Mouse (Mus musculus) hindbrain, postnatal 0 days (tissue): ENCODE results near the gene Tfpi2. TPM values are rescaled to one million over a fixed set of nuclear protein-coding genes. Genes with fewer than 3 reads are reported as not detected.

Experiments used
- ATAC-seq: fragments of 200-750 bp; cut with Nextera tagmentation; 2 replicates; pipeline ENCODE4 v1.8.0; 2017; ENCODE audit warnings: mild to moderate bottlenecking, moderate TSS enrichment, moderate library complexity
- DNase-seq: peaks from one replicate; pipeline ENCODE4 v3.0.0-alpha.2; 2015; ENCODE audit warnings: low spot score
- H3K27ac ChIP-seq: fragments of 300-500 bp; sonication (generic); 2 replicates; pipeline ENCODE4 v1.5.1; 2014; ENCODE audit warnings: mild to moderate bottlenecking
- H3K27me3 ChIP-seq: fragments of 300-500 bp; sonication (generic); 2 replicates; pipeline ENCODE4 v1.6.1; 2014; ENCODE audit warnings: low read length, mixed read lengths; ENCODE audit not compliant: insufficient read depth
- H3K36me3 ChIP-seq: fragments of 300-500 bp; sonication (generic); 2 replicates; pipeline ENCODE4 v1.6.1; 2014; ENCODE audit warnings: low read length, mixed read lengths; ENCODE audit not compliant: insufficient read depth
- H3K4me1 ChIP-seq: fragments of 300-500 bp; sonication (generic); 2 replicates; pipeline ENCODE4 v1.6.1; 2014; ENCODE audit warnings: antibody characterized with exemption, low read length, mixed read lengths; ENCODE audit not compliant: insufficient read depth
- H3K4me2 ChIP-seq: fragments of 300-500 bp; sonication (generic); 2 replicates; pipeline ENCODE4 v1.6.1; 2014; ENCODE audit warnings: low read depth, mild to moderate bottlenecking, low read length, moderate library complexity, mixed read lengths
- H3K4me3 ChIP-seq: fragments of 300-500 bp; sonication (generic); 2 replicates; pipeline ENCODE4 v1.5.1; 2014; ENCODE audit warnings: low read length
- H3K9ac ChIP-seq: fragments of 300-500 bp; sonication (generic); replicated peaks from 2 replicates; pipeline ENCODE4 v1.6.1; 2014; ENCODE audit warnings: mild to moderate bottlenecking, low read length, moderate library complexity, mixed read lengths
- H3K9me3 ChIP-seq: fragments of 300-500 bp; sonication (generic); 2 replicates; pipeline ENCODE4 v1.6.1; 2016; ENCODE audit warnings: low read length, mixed read lengths
- CTCF ChIP-seq: IDR thresholded peaks from 2 replicates; pipeline ENCODE4 v1.5.1; 2016; ENCODE audit warnings: antibody characterized with exemption, control low read depth, low read depth
- WGBS: fragments of 180-500 bp; shearing (Covaris S2); extraction: QIAGEN DNeasy Blood & Tissue Kit; methylation state at CpG from one replicate; pipeline ENCODE4 v1.1.7; 2014; 5-methylcytosine and 5-hydroxymethylcytosine counted together
- polyA plus RNA-seq: library from polyadenylated mRNA; unstranded; fragments of >200 nt; fragmentation: Nextera tagmentation; extraction: Ambion mirVana; gene quantifications from 2 replicates; pipeline ENCODE4 v1.2.1, GENCODE M21; 2015
- total RNA-seq: library from RNA; depleted of rRNA; stranded (reverse); fragments of >200 nt; gene quantifications from 2 replicates; pipeline ENCODE4 v1.2.3, GENCODE M21; 2014

Tfpi2 gene
- total and polyA plus RNA-seq, 2 experiments from 2014 or later, result 0.53 TPM; not detected in 1

GRCm38 (mm10) chr6:4003890-4004306 is 15.2 kb upstream of the Tfpi2 start, which contains the start of gene Gng11:
Gng11 (plus strand) TSS chr6:4003904.
- Histone ChIP-seq H3K27me3 (no peaks in the 10 kb centered on the region), H3K9me3 (no peaks in the 10 kb centered on the region), H3K27ac (peak within 1 kb of the TSS; percentile 67), H3K4me3 (peak within 1 kb of the TSS; percentile 39), H3K9ac (peak within 1 kb of the TSS; percentile 44), H3K36me3 (no peaks in the 10 kb centered on the region), H3K4me1 (0 out of 2 replicates have a peak, but pooled peaks cover 4% of the 10 kb centered on the region), H3K4me2 (peak within 1 kb of the TSS; percentile 57)
- no peak for TF ChIP-seq CTCF
- 3% methylated on average over 19 of the region's 19 CpGs for WGBS
- DNase-seq (peak; percentile 41), ATAC-seq (peak; percentile 80)

DNA sequence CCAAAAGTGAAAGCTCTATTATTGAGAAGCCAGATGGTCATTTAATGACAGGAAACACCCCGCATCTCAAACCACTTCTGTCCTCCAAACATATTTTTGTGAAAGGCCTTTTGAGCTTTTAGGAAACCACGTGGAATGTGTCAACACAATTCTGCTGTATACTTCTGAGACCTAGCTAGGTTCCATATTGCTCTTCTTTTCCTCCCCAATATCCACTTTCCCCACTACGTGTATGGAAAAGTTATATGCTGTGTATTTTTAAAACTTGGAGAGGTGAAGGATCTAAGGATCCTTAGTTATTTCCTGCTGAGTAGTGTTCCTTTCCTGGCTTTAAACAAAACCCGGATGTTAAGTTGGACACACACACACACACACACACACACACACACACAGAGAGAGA is 14.7 kb upstream of the Tfpi2 start:
- Histone ChIP-seq H3K27me3 (no peaks in the 10 kb centered on the region), H3K4me2 (peak overlapping the region; percentile 57; the same call in 1 of the 2 replicates), H3K9ac (no peak overlapping the region), H3K4me1 (0 out of 2 replicates have a peak, but pooled peaks cover 4% of the 10 kb centered on the region), H3K9me3 (no peaks in the 10 kb centered on the region), H3K4me3 (no peak overlapping the region), H3K27ac (peak overlapping the region; percentile 56; the same call in 1 of the 2 replicates), H3K36me3 (no peaks in the 10 kb centered on the region)
- 51% methylated on average over 4 of the region's 4 CpGs for WGBS
- no peak for TF ChIP-seq CTCF
- no peak for ATAC-seq
- no peak for DNase-seq

- no peak overlapping the region for H3K27ac ChIP-seq
- no peaks in the 10 kb centered on the region for H3K27me3 ChIP-seq
- H3K4me3 ChIP-seq, result no peak overlapping the region
- no peak overlapping the region for H3K9ac ChIP-seq
- no peaks in the 10 kb centered on the region for H3K9me3 ChIP-seq
- no peak overlapping the region for H3K4me2 ChIP-seq
- TF ChIP-seq CTCF, result no peak
- WGBS, result 81% methylated on average over 3 of the region's 3 CpGs
- DNase-seq, result no peak
- no peaks in the 10 kb centered on the region for H3K36me3 ChIP-seq
- 0 out of 2 replicates have a peak, but pooled peaks cover 4% of the 10 kb centered on the region for H3K4me1 ChIP-seq
- no peak for ATAC-seq
These were observed 12.0 kb upstream of the Tfpi2 start for GRCm38 (mm10) chr6:4000716-4001115.

DNA sequence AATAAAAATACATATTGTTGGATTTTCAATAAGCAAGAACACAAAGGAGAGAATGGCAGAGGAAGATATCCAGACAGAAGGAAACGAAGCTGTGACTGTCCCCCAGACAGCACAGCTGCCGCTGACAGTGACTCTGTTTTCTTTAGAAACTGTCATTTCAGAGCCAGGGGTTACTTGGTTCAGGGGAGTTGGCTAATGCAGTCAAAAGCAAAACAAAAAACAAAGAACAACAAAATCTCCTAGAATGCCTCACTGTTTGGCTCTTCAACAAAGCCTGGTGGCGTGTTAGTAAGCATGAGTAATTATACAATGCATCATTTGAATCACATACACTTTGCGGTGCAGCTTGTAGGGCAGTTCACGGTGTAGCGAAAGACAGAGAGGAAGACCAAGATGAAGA is 10.6 kb upstream of the Tfpi2 start:
- Histone ChIP-seq H3K4me2 (peak overlapping the region; percentile 13; the same call in 1 of the 2 replicates), H3K4me1 (0 out of 2 replicates have a peak, but pooled peaks cover 4% of the 10 kb centered on the region), H3K9me3 (no peaks in the 10 kb centered on the region), H3K27ac (no peak overlapping the region), H3K4me3 (no peak overlapping the region), H3K9ac (no peak overlapping the region), H3K27me3 (no peaks in the 10 kb centered on the region), H3K36me3 (no peaks in the 10 kb centered on the region)
- 37% methylated on average over 6 of the region's 6 CpGs for WGBS
- ATAC-seq, result no peak
- no peak for TF ChIP-seq CTCF
- no peak for DNase-seq

DNA sequence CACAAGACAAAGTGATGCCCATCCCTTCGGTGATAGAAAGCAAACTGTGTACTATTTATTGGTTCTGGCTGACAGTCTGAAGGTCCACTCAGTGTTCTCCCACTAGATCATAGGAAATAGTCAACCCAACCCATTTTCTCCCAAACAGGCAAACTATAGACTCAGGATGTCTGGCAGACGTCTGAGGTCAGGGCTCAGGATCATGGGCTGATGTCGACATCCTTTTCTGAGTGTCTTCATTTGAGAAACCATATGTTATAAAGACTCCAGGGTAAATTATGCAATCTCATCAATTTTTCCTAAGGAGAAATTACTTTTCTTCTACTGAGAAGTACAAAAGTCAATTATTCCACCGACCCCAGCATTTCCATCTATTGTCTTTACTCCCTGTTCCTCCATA is 9.4 kb upstream of the Tfpi2 start:
- no peaks in the 10 kb centered on the region for H3K27me3 ChIP-seq
- H3K9ac ChIP-seq, result no peak overlapping the region
- ATAC-seq (no peak), DNase-seq (no peak)
- no peaks in the 10 kb centered on the region for H3K9me3 ChIP-seq
- WGBS, result 81% methylated on average over 4 of the region's 4 CpGs
- no peak for TF ChIP-seq CTCF
- no peak overlapping the region for H3K4me3 ChIP-seq
- no peak overlapping the region for H3K27ac ChIP-seq
- H3K36me3 ChIP-seq, result no peaks in the 10 kb centered on the region
- no peak overlapping the region for H3K4me2 ChIP-seq
- H3K4me1 ChIP-seq, result no peaks in the 10 kb centered on the region

DNA sequence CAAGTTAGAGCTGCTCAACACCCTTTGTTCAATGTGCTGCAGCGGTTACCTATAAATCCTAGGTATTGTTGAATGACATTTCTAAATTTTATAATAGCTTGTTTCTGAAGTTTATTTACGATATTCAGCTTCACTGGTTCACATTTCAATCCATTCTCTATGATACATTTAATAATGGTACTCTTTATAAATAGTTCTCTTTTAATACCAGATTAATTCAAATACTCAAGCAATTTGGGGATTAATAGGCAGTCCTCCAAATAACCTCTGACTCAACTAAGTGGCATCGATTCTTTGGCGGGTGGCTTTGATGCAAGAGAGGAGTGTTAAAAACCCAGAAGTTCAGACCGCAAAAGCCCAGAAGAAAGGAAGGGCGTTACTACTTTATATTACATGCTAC is 4.8 kb upstream of the Tfpi2 start, which contains the start of gene Gngt1:
Gene Gngt1, plus strand, starts transcription at position 301 of the 400 bp plus-strand sequence.
- Histone ChIP-seq H3K9ac (no peak within 1 kb of the TSS), H3K9me3 (no peaks in the 10 kb centered on the region), H3K4me3 (no peak within 1 kb of the TSS), H3K4me1 (no peaks in the 10 kb centered on the region), H3K27ac (no peak within 1 kb of the TSS), H3K27me3 (no peaks in the 10 kb centered on the region), H3K4me2 (no peak within 1 kb of the TSS), H3K36me3 (no peaks in the 10 kb centered on the region)
- no peak for TF ChIP-seq CTCF
- WGBS, result 90% methylated on average over 6 of the region's 6 CpGs
- no peak for DNase-seq
- no peak for ATAC-seq

GRCm38 (mm10) chr6:3982661-3983284 is 5.9 kb downstream of the Tfpi2 start:
- no peak overlapping the region for H3K4me2 ChIP-seq
- H3K9ac ChIP-seq, result no peak overlapping the region
- no peaks in the 10 kb centered on the region for H3K27me3 ChIP-seq
- WGBS, result 87% methylated on average over 5 of the region's 5 CpGs
- H3K4me1 ChIP-seq, result no peaks in the 10 kb centered on the region
- ATAC-seq (no peak), DNase-seq (no peak)
- no peak overlapping the region for H3K27ac ChIP-seq
- no peaks in the 10 kb centered on the region for H3K36me3 ChIP-seq
- no peak for TF ChIP-seq CTCF
- no peaks in the 10 kb centered on the region for H3K9me3 ChIP-seq
- no peak overlapping the region for H3K4me3 ChIP-seq
